Mouse (Mus musculus) lung, postnatal 25 days (tissue): ENCODE data around the gene Psenen.

Experiments
- DNase-seq: peaks from one replicate; pipeline ENCODE4 v3.0.0; 2022; ENCODE audit warnings: low spot score

Gene Psenen

GRCm38 (mm10) chr7:30553810-30554584, 9.4 kb downstream of the Psenen start:
- DNase-seq = no peak

DNA sequence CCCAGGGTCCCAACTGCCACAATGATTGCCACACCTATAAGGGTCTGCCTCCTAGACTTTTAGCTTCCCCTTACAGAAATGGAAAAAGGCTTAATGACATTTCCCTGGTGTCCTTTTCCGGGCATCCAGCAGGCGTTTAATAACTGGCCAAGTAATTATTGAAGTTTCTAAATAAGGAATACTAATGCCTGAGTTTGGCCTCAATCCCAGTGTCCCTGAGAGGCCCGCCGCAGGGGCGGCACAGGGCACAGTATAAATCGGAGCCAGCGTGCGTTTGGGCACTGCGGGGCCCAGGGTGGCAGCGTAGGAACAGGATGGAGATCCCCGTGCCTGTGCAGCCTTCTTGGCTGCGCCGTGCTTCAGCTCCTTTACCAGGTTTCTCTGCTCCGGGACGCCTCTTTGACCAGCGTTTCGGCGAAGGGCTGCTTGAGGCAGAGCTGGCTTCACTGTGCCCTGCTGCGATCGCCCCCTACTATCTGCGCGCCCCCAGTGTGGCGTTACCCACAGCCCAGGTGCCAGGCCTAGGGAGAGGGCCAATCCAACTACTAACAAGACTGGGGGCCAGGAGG, 10.3 kb downstream of the Psenen start:
- DNase-seq = peak; percentile 14

DNA sequence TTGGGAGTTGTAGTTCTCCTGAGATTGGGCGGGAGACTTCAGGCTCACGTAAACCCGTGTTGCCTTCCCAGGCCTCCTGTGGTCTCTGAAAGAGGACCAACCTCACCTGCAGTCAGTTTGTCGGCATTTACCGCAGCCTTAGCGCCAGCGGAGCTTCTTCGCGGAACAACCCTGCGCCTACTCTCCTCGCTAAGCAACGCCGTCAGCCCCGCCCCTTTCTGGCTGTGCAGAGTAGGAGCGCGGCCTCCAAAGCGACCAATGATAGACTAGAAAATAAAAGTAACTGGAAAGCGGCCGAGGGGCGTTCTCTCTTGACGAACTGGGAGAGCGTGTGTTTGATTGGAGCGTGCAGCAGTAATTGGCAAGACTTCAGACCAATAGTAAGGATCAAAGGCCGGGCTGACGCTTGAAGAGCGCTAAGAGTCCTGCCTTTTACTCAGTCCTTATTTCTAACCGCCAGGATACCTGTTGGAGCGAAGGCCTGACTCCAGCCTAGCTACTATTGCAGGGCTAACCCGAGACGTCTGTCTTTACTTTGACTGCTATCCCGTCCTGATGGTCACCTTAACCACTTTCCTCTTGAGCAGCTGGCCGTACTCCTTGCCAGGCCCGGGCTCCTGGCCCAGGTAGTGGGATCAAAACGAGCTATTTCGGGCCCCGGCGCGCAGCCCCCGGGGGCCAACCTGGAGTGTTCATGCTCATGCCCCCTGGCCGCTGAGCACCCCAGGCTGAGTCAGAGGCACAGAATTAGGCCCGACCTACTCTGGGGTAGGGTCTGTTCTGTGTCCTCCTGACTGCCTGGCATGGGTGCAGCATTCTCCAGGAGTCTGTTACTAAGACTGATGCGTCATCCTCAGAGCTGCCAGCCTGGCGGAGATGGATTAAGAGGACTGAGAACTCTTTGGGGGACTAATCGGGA, 11.1 kb downstream of the Psenen start, which contains the start of the genes Hspb6 and Proser3:
Gene Hspb6, plus strand, starts transcription at position 77 of the 919 bp plus-strand sequence.
Gene Proser3, minus strand, starts transcription at position 198 of the 919 bp plus-strand sequence.
- peak; percentile 98 for DNase-seq

DNA sequence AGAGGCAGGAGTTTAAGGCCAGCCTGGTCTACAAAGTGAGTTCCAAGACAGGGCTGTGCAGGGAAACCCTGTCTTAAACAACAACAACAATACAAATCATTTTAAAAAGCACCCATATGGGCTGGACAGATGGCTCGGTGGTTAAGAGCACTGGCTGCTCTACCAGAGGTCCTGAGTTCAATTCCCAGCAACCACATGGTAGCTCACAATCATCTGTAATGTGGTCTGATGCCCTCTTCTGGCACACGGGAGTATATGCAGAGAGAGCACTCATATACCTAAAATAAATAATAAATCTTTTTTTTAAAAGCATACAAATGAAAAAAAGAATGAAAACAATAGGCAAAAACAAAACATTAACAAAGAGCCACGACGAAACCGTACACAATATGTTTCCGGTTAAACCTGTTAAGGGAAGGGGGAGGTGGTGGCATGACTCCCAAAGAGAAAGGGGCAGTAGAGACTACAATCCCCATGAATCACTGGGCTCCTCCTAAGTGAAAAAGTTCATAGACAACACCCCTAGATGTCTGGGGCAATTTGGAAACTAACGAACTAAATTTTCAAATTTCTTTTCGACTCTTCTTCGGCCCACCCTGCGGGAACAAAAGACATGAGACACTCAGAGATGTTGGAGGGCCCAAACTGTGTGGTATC, 11.9 kb downstream of the Psenen start:
- peak; percentile 79 for DNase-seq

DNA sequence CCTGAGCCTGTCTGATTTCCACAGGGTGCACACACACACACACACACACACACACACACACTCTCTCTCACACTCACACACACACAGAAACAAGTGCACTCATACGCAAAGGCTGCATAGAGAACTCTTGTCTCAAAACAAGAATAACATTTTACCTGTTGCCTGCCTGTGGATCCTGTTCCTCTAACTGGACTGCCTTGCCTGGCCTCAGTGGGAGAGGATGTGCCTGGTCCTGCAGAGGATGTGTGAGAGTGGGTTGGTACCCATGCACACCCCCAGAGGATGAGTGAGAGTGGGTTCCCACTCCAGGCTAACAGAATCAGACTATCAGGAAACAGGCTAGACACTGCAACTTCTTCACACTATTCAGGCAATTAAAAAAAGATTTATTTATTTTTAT, 12.8 kb downstream of the Psenen start:
- DNase-seq = no peak

DNA sequence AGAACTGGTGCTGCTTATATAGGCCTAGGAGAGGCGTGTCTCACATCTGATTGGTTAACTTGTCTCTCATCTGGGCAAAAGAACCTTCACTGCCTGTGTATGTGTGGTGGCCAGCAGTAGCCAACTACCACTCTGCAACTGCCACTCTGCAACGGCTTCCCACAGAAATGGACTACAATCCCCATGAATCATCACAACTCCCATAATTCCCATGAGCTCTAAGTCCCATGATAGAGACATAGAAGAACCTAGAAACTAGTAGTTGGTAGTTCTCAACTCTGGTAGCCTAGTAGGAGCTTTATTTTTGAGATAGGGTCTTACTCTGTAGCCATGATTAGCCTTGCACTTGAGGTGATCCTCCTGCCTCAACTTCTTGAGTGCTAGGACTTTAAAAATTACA, 13.5 kb downstream of the Psenen start:
- no peak for DNase-seq

DNA sequence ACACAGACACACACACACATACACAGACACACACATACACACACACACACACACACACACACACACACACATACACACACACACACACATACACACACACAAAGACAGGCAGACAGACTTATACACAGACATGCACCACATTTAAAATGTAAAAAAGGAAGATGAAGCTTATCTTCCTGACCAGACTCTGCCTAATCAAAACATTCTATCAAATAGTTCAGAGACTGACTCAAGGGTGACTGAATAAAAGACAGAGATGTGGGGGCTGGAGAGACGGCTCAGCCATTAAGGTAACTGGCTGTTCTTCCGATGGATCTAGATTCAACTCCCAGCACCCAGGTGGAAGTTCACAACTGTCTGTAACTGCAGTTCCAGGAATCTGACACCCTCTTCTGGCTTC, 19.1 kb downstream of the Psenen start:
- DNase-seq = no peak

- DNase-seq = no peak
These were observed 22.9 kb downstream of the Psenen start for GRCm38 (mm10) chr7:30540572-30540971.

DNA sequence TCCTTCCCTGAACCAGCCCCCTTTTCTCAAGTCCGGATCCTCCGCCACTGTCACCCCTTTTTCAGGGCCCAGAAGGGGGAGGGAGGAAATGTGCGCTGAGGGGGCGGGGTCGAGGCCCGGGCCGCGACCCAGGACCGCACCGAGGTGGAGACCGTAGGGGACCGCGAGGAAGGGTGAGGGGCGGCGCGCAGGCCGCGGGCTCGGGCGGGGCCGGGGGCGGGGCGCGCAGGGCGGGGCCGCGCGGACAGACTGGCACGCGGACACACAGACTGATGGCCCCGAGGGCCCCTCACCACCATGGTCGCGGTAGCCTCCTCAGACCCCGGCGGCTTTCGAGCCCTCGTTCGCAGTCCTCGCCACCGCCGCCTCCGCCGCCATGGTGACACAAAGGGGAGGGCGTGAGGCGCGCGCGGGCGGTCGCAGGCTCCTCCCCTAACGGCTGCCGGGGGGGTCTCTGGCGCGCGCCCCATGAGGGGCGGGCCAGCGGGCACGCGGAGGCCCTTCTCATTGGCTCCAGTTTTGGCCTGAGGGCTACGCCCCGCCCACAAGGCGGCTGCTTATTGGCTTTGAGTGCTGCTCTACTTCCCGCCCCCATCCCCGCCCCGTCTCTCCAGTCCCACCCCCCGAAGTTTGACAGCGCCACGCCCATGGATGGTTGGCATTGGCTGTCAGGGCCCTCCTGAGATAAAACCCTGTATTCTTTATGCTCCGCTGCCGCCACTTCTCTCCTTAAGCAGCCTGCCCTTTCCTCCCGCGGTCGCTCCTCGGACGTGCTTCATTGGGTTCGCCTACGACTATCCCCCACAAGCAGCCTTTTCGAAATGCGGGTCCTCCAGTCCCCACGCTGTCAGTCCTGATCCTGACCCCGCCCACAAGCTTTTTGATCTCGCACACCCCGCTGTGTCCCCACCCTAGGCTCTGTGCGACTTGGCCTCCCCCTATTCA, 28.5 kb downstream of the Psenen start, which contains the start of gene Arhgap33:
Gene Arhgap33, minus strand, starts transcription at position 428 of the 945 bp plus-strand sequence.
- peak; percentile 96 for DNase-seq

- DNase-seq = no peak
These were observed 29.3 kb downstream of the Psenen start for GRCm38 (mm10) chr7:30533941-30534632.

DNA sequence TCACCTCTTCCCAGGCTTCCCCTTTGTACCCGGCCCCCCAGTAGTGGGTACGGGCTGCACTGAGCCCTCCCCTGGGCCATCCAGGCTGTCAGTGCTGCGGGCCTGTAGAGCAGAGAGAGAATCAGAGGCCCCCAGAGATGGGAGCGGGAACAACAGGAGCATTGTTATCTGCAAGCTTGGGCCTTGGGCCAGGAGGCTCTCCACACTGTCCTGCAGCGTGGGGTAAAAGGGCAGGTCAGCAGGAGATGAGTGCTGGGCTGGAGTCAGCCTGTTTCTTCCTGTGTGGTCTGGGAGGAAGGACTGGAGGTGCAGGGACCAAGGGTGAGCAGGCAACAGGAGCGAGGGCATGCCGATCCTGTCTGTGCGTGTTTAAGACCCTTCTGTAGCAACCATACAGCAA, 30.5 kb downstream of the Psenen start:
- DNase-seq = no peak

DNA sequence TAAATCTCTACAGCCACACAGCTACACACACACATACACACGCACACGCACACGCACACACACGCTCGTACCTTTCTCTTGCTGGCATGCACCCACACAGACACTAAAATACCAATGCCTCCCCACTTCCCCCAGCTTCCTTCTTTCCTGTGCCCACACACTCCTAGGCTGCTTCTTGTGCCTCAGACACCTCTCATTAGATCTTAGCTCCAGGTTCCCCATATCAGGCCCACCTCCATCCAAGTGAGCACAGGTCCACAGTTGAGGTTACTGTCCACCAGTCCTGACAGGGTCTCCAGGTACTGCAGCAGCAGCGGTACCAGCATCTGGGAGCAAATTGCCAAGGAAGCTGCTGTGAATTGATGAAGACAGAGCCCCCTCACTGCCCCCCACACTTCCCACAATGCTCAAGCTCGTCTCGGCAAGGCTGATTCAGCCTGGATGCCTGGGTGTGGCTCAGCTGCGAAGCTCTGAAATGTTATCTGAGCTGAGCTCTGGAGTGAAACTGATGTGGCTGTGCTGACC, 32.1 kb downstream of the Psenen start:
- no peak for DNase-seq

GRCm38 (mm10) chr7:30526981-30527380, 36.4 kb downstream of the Psenen start:
- no peak for DNase-seq

- no peak for DNase-seq
These were observed 37.0 kb downstream of the Psenen start for GRCm38 (mm10) chr7:30526399-30526798.

DNA sequence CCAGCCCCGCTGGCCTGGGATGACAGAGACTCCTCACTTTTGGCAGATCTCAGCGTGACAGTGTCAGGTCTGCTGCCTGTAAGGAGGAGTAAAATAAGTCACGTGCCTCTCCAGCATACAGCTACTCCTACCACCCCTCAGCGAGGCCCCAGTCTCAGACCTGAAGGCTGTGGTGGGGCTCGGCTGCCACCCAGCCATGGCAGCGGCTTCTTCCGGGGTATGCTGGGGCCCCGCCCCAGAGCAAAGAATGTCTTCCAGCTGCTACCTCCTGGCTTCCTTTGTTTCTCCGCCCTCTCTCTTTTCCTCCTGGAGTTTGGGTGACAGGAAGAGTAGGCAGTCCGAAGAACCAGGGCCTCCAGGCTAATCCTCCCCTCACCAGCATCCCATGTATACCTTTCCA, 37.5 kb downstream of the Psenen start:
- DNase-seq = peak; percentile 31

DNA sequence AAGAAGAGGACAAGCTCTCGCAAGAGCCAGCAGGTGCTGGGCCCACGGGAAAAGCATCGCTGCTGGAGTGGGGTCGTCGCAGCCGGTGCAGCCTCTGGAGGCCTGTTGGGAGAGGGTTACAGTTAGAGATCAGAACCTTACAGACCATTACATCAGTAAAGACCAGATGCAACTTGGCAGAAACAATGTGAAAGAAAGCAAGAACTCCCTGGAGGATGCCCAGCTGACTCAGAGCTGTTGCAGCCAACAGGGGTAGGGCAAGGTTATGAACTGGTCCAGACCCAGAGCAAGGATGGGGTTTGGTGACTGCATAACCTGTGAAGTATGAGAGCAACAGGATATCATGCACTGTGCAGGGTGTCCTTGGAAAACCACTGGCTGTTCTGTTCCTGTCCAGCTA, 38.9 kb downstream of the Psenen start:
- DNase-seq = no peak

- DNase-seq = no peak
These were observed 40.6 kb downstream of the Psenen start for GRCm38 (mm10) chr7:30522871-30523270.

DNA sequence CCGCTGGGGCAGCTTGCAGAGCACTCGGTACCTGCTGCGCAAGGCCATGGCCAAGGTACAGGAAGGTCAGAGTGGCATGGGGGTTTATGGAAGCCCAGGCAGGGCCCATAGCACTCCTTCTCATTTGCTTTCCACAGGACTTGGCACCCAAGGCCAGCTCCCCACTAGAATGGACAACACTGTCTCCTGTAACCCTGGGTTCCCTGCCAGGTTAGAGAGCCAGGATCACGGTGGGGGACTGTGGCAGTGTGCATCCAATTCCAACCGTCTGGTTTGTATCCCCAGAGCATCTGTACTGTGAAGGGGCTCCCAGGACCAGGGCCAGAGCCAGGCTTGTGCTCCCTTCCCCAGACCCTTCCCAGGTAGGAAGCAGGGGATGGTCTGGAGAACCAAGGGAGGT, 42.6 kb downstream of the Psenen start:
- DNase-seq = no peak

DNA sequence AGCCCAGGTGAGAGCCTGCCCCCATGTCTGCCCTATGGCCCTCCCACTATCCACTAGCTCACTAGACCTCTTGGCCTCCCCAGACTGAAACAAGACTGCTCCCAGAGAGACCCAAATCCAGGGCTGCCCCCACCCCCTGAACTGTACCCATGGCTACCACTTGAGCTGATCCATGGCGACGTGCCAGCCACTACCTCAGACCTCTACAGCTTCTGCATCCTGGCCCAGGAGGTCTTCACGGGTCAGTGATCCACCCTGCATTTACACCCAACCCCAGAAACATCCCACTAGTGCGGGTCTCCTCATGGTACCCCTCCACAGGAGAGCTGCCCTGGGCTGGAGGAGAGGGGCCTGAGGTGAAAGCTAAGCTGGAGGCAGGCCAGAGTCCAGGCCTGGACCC, 43.0 kb downstream of the Psenen start:
- no peak for DNase-seq

GRCm38 (mm10) chr7:30518325-30518724, 45.1 kb downstream of the Psenen start:
- DNase-seq = no peak
